Mouse (Mus musculus) cerebellum, adult 9-11 months (tissue): Measurements from ENCODE around the gene Thnsl2.

Experiments used
- DNase-seq: peaks from one replicate; pipeline ENCODE4 v3.0.0; 2022

Thnsl2 gene

DNA sequence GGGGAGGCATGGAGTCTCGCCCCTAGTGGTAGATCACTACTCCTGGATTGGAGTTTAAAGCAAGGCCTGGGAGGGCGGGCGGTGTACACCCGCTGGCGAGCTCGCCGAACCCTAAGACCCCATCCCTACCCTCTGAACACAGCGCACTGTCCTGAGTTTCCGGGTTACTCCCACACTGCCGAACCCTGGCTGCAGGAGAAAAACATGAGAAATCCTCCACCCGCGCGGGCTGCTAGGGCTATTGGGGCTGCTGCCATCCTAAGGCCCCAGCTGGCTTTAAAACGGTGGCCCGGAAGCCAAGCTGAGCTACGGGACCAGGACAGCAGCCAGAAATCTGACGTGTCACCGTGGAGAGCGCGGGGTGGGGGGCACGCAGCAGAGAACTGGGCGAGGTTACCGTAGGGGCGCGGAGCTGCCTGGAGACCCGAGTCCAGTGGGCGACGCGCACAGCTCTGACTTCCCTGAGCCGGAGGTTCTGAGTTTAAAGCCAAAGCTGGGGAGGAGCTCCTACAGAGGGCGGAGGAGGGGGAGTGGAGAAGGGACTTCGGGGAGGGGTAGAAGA lies at the start of gene Thnsl2:
Gene Thnsl2, minus strand, starts transcription at position 546 of the 562 bp plus-strand sequence.
- DNase-seq, result peak; percentile 87

DNA sequence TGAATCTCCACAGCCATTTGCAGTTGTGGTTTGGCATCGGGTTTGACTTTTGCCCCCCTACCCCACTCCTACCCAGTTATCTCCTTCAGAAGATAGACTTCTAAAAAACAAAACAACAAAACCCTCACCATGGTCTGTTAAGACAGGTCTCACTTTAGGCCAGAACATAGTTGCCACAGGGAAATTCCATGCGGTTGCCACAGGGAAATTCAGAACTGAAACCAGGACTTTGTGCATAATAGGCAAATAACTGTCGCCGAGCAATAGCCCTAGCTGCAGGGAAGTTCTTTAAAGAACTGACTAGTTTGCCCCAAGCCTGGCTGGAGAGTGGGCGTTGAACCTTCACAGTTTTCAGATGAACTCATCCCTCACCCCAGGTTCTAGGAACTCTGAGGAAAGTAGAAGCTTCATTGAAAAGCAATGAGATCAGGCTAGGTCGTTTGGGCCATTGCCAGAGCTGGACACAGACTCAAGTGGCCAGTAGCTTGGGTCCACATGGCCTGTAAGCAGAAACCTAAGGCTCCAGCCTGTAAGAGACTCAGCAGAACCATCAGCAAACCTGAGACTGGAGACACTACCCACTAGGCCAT lies 49.0 kb upstream of the Thnsl2 start:
- DNase-seq, result no peak

DNA sequence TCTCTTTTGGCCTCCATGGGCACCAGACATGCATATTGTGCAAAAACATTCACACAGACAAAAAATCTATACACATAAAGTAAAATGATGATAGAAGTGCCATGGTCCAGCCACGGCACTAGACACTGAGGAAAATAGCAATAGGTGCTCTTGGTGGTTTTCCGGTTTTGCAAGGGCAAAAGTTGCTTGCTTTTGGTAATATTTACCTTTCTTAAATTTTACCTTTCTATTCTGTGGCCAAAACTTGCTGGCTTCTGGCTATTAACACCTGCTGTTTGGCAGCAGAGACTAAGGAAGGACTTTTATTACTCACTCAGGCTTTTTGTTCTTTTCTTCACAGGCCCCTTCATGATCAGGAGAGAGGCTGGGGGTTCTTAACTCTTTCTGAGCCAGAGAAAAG lies 46.3 kb upstream of the Thnsl2 start:
- DNase-seq, result no peak

DNA sequence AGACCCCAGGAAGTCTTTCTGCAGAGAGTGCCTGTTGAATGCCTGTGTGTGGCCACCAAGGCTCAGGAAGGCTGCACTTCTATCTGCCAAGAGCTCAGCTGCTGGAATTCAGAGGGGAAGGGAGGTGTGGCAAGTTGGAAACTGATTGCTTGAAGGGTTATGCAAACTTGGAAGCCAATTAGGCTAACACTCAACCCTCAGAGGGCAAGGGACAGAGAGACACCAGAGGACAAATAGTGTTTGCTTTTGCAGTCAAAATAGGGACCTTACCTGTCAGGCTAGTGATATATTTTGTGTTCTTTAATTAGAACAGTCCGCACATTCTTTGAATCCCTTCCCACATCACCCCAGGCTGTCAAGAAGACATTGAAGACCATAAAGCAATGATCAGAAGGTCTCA lies 45.3 kb upstream of the Thnsl2 start:
- no peak for DNase-seq

DNA sequence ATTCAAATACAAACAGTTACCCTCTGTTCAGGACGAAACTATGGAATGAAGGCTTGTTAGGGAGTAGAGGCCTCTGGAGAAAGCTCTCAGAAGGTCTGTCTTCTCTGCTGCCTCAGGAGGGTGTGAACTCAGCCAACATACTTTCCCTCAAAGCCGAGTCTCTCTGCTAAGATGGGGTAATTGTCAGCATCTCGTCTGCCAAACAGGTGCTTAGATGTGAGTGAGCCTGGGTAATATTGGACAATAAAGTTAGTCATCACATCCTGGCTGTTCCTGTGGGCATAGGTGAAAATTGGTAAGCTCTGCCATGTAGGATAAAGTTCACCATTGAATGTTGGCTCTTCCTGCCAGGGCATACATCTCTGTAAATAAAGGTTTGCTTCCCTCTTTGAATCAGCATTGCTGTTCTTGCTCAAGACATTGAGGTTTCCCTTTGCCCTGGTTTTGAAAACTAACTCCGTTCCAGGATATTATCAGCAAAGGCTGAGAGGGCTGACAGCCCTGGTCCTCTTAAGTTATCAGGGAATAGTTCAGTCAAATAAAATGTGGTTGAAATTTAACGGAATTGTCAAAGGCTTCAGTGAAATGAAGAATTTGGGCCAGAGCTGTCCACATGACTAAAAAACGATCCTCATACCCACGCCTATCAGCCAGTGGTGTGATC lies 40.8 kb upstream of the Thnsl2 start:
- no peak for DNase-seq

DNA sequence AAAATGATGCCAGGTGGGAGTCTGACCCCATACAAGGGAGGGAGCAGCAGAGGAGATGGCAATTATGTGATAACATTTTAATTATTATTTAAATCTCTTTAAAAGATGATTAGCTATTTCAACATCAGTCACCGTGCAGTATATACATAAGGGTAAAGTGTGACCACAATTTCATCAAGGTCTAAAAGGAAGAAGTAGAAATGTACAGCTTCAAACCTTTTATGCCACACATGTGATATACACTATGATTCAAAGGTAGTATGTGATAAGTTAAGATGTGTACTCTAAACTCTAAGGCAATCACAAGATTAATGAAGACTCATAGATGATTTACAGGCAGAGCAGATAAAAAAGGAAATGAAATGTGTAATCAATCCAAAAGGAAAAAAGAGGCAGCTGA lies 36.4 kb upstream of the Thnsl2 start:
- no peak for DNase-seq

DNA sequence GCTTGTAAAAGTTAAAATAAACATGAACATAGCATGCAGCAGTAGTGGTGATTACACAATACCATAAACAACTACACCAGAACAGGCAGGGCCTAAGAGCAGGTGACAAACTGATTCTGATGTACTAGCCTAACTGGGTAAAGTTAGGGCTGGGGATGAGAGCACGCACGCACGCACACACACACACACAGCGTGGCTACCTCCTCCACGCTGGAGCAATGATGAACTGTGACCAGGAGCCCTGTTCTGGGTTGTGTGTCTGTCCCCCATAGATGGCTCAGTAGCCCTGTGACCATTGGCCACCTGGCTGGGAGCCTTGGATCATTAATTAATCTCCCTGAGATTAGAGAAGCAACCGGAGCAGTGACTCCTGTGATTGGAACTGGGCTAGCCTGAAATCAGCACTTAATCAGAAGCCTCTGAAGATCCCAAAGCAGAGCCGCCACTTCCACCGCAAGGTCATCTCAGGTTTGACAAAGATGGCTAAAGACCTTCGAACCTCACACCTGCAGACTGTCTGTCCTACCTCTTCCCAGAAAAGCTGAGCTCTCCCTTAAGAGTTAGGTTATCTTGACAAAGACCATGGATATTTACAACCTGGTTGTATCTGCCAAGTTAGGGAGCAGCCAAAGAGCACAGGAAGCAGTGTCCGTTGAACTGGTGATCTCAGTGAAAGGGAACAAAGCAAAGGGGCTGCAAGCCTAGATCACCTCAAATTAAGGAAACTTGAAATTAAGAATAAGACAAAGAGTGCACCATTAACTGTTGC lies 28.8 kb upstream of the Thnsl2 start:
- no peak for DNase-seq

DNA sequence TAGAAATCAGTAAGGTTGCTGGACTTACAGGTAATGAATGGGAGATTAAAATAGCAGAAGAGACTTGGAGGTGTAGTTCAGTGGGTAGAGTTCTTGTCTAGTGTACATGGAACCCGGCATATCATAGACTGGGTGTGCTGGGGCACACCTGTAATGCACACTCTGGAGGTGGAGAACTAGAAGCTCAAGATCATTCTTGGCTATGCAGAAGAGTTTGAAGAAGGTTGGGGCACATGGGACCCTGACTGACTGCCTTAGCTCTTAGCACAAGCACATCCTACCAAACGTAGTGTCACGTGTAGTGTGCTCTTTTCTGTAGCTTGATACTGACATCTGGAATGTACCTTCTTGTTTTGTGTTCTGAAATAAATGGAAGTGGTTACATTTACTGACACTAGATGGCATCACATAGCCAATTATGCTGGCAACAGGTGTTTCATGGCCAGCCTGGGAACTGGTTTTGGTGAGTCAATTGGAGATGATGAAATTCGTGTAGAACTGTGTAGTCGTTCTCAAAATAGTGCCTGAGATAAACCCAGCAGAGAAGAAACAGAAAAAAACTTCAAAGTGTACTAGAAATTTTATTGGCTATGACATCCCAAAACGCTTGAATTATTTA lies 22.4 kb upstream of the Thnsl2 start:
- DNase-seq, result no peak

DNA sequence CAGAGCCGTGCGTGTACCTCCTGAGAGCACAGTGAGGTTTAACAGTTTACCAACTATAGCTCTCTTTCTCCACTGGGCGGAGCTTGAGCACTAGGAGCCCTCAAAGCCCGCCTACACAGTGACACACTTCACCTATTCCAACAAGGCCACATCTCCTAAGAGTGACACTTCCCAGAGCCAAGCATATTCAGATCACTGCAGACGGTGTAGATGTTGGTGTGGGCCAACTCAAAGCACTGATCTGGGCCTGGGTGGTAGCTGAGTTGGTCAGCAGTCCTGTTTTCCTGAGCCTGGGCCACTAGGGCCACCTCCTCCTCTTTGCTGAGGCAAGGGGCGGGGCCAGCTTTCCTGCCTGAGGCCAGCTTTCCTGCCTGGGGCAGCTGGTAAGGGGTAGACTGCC lies 20.2 kb upstream of the Thnsl2 start:
- no peak for DNase-seq

DNA sequence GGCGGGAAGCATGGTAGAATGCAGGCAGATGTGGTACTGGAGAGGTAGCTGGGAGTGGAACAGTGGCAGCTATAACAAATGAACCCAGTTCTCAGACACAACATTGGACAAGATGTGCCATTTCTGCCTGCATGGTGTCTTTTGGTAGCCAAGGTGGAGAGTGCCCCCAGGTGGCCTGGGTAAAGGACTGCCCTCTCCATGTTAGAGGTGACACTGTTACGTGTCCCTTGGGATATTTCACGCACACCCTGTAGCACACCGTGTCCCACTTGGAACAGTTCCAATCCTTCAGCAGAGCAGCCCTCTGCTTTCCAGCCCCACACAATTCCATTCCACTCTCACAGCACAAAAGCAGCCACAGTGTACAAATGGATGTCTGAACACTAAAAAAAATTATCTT lies 18.0 kb upstream of the Thnsl2 start:
- no peak for DNase-seq

DNA sequence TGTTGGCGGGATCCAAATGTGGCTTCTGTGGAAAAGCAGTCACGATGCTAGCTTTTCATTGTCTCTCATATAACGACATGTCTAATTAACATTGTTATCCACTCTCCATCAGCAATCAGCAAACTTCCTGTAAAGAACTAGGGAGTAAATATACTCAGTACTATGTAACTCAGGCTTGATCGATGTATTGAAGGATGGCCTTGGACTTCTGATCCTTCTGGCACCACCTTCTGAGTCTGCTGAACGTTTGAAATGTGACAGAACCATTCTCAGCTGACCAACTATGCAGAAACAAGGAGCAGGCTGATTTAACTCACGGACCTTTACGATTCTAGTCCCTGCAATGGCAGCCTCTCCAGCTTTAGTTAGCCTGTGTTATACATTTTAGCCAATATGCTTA lies 17.1 kb upstream of the Thnsl2 start:
- DNase-seq, result no peak

DNA sequence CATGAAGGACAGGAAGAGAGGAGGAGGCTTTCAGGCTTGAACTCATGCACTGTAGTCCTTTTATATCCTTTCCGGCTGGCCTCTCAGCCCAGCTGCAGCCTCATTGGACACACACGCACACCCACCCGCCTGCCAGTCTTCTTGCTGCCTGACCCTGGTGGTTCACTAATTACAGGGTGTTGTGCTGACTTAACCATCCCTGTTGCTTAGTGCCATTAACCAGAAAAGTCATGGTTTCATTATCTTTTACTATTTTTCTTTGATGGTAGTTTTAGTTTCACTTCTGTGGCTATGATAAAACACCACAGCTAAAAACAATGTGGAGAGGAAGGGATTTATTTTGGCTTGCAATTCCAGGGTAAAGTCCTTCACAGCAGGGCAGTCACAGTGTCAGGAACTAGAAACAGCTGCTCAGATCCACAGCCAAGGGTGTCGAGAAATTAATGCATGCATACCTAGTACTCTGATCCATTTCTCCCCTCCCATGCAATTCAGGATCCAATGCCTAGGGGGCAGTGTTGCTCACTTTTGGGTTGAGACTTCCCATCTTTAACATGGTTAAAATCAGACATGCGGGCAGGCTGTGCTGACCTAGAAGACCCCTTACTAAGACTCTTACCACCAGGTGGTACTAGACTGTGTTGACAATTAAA lies 12.6 kb upstream of the Thnsl2 start:
- no peak for DNase-seq

DNA sequence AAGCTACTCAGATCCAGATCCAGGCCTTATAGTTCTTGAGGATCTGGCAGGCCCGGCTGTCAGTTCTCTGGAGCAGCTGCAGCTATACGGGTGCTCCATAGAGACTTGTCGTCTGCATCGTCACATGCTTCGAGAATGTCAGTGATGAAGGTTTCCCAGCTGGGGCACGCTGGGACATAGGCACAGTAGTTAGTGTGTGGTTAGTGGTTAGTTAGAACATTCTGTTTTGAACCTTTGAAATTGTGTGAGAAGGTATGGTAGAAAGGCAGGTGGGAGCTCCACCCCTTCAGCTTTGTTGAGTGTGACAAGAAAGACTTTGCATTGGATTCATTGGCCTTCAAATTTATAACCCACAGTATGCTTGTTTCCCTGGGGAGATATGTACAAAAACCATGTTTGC lies 10.6 kb upstream of the Thnsl2 start:
- no peak for DNase-seq

DNA sequence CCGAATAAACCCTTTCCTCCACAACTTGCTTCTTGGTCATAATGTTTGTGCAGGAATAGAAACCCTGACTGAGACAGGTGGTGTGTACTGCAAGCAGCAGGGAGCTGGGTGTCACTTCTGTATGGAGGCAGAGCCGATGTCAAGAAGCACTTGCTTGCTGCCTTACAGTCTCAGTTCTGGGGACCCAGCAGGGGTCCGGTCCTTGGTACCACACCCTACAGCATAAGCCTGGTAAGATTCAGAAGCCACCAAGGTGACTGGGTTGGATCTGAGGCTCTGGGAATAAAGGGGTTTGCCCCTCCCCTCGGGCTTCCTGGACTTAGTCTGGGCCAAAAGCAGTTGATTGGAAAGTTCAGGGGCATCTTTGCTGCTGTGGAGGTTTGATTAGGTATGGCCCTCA lies 9.2 kb upstream of the Thnsl2 start:
- DNase-seq, result no peak

DNA sequence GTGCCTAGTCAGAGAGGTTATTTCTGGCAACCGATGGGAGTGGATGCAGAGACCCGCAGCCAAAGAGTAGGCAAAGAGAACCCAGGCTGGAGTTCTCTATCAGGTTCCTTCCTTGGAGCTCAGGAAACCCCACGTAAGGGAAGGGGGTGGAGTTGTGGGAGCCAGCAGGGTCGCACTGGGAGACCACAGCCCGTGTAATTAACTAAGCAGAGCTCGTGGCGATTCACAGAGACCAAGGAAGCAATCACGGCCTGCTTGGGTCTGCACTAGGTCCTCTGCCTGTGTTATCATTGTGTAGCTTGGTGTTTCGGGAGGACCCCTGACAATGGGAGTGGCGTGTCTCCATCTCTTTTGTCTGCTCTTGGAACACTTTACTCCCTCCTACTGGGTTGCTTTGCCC lies 6.9 kb upstream of the Thnsl2 start:
- no peak for DNase-seq

DNA sequence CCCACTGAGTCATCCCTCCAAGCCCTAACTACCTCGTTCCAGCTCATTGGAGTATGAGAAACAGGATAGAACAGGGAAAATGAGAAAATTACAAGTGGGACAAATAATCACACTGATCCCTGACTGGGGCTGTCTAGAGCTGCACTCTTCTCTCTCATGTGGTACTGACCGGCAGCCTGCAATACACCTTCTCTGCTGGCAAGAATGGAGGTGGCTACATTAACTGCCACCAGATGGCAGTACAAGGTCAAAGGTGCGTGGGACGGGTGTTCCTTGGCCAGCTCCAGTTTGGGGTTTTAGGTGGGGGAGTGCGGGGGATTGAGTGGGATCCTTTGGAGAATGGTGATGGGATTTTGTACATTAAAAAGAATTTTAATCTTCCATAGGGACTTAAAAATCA lies 5.3 kb upstream of the Thnsl2 start:
- DNase-seq, result peak; percentile 47

DNA sequence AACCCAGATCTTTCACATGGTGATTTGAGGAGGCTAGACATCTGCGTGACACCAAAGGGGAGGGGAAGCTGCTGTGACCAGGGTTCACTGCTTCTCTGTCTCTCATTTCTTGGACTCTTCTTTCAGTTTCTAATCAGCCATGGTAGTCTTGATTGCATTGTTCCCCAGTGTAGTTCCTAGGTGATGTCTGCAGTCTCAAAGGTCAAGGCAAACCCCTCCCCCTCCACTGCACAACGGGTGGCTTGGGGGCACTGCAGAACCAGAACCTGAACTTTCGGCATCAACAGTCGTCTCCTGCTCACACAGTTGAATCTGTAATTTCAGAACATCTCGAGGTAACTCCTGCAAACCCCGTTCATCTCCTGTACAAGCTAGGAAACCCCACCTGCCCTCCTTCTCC lies 4.1 kb upstream of the Thnsl2 start:
- no peak for DNase-seq

DNA sequence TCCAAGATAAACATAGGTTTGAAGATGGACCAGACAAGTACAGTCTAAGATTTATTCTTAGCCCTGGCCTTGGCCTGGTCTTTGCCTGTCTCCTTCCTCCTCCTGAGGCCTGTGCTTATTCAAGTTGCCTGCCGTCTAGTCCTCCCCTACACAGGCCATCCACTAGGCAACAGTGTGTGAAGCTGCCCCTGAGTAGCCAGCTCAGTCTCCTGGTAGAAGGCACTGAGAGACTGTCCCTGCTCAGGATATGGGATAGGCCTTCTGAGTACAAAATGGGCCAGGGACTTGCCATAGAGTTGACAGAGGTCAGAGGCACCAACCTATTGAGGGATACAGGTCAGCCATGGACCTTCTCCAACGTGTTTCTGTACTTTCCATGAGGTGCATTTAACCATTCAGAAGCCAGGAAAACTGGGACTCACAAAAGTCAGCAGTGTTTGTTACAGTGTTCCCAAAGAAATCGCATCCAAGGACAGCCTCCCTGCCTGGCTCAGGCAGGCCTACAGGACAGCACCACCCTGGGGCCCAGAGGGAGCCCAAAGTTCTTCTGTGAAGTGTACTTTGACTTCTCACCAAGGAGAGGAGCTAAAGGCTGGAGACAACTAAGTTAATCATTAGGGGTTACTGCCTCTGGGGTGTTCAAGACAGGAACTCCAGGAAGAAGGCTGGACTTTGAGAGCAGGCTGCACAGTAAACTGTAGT lies 1.2 kb upstream of the Thnsl2 start:
- no peak for DNase-seq

DNA sequence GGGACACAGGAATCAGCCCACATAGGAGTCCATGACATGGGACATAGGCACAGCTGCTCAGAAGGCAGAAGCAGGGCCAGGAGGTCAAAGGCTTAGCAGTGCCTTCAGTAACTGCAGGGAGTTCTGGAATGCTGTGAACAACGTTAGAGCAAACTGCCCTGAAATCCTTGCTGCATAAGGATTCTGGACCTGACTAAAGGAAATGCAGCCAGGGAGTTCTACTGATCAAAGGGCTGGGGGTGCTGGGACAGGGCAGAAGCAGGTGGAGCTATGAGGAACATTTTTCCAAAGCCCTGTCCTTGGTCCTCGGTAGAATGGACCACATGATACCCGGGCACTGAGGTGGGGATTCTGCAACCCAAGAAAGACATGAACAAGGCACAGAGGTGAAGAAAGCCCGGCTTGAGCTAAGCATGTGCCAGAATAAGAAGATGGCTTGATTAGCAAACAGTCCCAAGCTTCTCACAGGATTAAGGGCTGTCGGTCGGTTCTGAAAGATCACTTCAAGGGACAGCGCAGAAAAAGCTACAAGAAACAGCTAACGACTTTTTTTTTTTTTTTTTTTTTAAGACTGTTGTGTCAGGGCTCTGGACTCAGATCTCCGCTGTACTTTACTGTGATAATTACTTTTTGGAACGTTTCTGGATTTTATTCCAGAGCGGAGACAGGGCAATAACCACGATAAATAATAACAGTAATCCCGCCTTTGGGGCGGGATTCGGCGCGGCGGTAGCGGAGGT lies 915 bp downstream of the Thnsl2 start:
- peak; percentile 36 for DNase-seq

DNA sequence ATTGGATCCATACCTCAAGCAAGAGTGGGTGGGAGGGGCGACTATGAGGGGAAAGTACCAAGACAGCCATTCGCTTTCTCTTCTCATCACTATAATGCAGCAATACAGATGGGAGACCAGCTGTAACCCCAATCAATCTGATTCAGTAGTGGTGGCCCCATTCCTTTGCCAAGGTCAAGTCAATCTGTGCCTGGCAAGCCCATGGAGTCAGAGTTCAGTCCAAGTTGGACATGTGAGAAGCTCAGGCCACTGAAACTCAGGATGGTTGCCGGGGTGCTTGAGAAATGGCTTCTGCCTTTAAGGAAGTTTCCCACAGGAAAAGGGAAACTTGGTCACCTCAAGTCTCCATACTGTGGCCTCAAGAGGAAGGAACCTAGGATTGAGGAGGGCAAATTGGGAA lies 9.2 kb downstream of the Thnsl2 start:
- DNase-seq, result no peak

DNA sequence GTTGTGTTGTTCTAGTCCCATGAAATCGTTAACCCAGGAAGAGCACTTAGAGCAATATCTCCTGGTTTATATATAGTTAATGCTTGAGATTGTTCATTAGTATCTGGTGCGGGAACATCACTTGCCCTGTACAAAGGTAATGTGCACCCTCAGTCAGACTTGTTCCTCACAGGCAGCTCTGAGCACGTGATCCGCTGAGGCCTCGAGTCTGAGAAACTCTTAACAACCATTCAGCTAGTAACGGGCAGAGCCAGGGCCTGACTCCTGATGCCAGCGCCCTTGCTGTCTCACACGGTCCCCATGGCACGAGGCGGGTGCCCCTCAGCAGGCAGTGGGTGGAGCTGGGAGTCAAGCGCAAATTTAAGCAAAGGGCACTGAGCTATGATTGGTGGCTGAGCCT lies 10.7 kb downstream of the Thnsl2 start:
- DNase-seq, result no peak

DNA sequence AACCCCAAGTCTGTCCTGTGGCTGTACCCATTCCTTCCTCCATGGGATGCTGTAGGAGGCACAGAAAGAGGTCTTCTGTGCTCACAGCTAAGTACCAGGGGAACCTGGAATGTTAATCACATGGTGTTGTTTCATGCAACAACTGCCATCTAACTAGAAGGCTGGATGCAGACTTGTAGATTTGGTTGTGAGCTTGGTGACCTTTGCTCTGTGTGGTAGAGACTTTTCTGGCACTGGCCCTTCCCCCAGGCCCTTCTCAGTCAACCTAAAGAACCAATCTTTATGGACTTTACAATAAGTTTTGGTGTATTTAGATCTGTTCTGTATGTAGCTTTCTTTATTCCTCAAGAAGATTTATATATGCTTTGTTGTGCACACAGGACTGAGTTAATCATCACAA lies 13.2 kb downstream of the Thnsl2 start:
- no peak for DNase-seq
